Mouse (Mus musculus): ENCODE results near the gene Kcne1. TPM values are rescaled to one million over a fixed set of nuclear protein-coding genes. Genes with fewer than 3 reads are reported as not detected.

Kcne1 gene
- polyA plus RNA-seq, 1 experiment from 2014 or later = 0.25 TPM

- no peak overlapping the region for H3K4me3 ChIP-seq (replicated peaks)
- H3K4me2 ChIP-seq (replicated peaks) = no peak overlapping the region
- no peak overlapping the region for H3K9ac ChIP-seq
- WGBS = 3% methylated on average over 2 of the region's 2 CpGs
- H3K36me3 ChIP-seq = no peaks in the 10 kb centered on the region
- H3K27ac ChIP-seq = no peak overlapping the region
- ATAC-seq = peak; percentile 31; the same call in 1 of the 2 replicates
- H3K27me3 ChIP-seq (replicated peaks) = no peaks in the 10 kb centered on the region
- H3K9me3 ChIP-seq = no peaks in the 10 kb centered on the region
- no peaks in the 10 kb centered on the region for H3K4me1 ChIP-seq (replicated peaks)
Measured at GRCm38 (mm10) chr16:92385062-92385461, 25.8 kb upstream of the Kcne1 start.

GRCm38 (mm10) chr16:92383412-92383811, 24.1 kb upstream of the Kcne1 start:
- no peaks in the 10 kb centered on the region for H3K36me3 ChIP-seq
- H3K4me2 ChIP-seq (replicated peaks) = no peak overlapping the region
- H3K27ac ChIP-seq = no peak overlapping the region
- no peaks in the 10 kb centered on the region for H3K4me1 ChIP-seq (replicated peaks)
- H3K4me3 ChIP-seq (replicated peaks) = no peak overlapping the region
- no peaks in the 10 kb centered on the region for H3K9me3 ChIP-seq
- no peak overlapping the region for H3K9ac ChIP-seq
- H3K27me3 ChIP-seq (replicated peaks) = no peaks in the 10 kb centered on the region
- ATAC-seq = no peak

- Histone ChIP-seq H3K36me3 (no peaks in the 10 kb centered on the region), H3K9me3 (no peaks in the 10 kb centered on the region), H3K4me2 (replicated peaks) (no peak overlapping the region), H3K27ac (no peak overlapping the region), H3K27me3 (replicated peaks) (no peaks in the 10 kb centered on the region), H3K4me3 (replicated peaks) (no peak overlapping the region), H3K9ac (no peak overlapping the region), H3K4me1 (replicated peaks) (no peaks in the 10 kb centered on the region)
- WGBS = 55% methylated on average over 6 of the region's 6 CpGs
- no peak for ATAC-seq
Measured at GRCm38 (mm10) chr16:92382508-92382907, 23.2 kb upstream of the Kcne1 start.

- H3K4me1 ChIP-seq (replicated peaks) = no peaks in the 10 kb centered on the region
- H3K4me2 ChIP-seq (replicated peaks) = no peak overlapping the region
- WGBS = 65% methylated on average over 6 of the region's 6 CpGs
- no peak overlapping the region for H3K27ac ChIP-seq
- H3K36me3 ChIP-seq = no peaks in the 10 kb centered on the region
- no peak for ATAC-seq
- H3K9me3 ChIP-seq = no peaks in the 10 kb centered on the region
- H3K9ac ChIP-seq = no peak overlapping the region
- no peaks in the 10 kb centered on the region for H3K27me3 ChIP-seq (replicated peaks)
- H3K4me3 ChIP-seq (replicated peaks) = no peak overlapping the region
Measured at GRCm38 (mm10) chr16:92381092-92381491, 21.8 kb upstream of the Kcne1 start.

- H3K36me3 ChIP-seq = no peaks in the 10 kb centered on the region
- H3K4me1 ChIP-seq (replicated peaks) = no peaks in the 10 kb centered on the region
- no peak overlapping the region for H3K27ac ChIP-seq
- H3K27me3 ChIP-seq (replicated peaks) = no peaks in the 10 kb centered on the region
- H3K9me3 ChIP-seq = no peaks in the 10 kb centered on the region
- H3K4me2 ChIP-seq (replicated peaks) = no peak overlapping the region
- no peak overlapping the region for H3K4me3 ChIP-seq (replicated peaks)
- no peak for ATAC-seq
- WGBS = 85% methylated on average over 6 of the region's 6 CpGs
- H3K9ac ChIP-seq = no peak overlapping the region
Measured at GRCm38 (mm10) chr16:92376976-92377375, 17.7 kb upstream of the Kcne1 start.

GRCm38 (mm10) chr16:92371623-92372022, 12.4 kb upstream of the Kcne1 start:
- Histone ChIP-seq H3K9me3 (no peaks in the 10 kb centered on the region), H3K36me3 (no peaks in the 10 kb centered on the region), H3K27ac (no peak overlapping the region), H3K9ac (no peak overlapping the region), H3K27me3 (replicated peaks) (no peaks in the 10 kb centered on the region; the same call in 1 of the 2 replicates), H3K4me3 (replicated peaks) (no peak overlapping the region), H3K4me2 (replicated peaks) (no peak overlapping the region), H3K4me1 (replicated peaks) (no peaks in the 10 kb centered on the region)
- 55% methylated on average over 5 of the region's 5 CpGs for WGBS
- no peak for ATAC-seq

GRCm38 (mm10) chr16:92369260-92369659, 10.0 kb upstream of the Kcne1 start:
- Histone ChIP-seq H3K27me3 (replicated peaks) (no peaks in the 10 kb centered on the region; the same call in 1 of the 2 replicates), H3K4me3 (replicated peaks) (no peak overlapping the region), H3K9ac (no peak overlapping the region), H3K4me1 (replicated peaks) (no peaks in the 10 kb centered on the region), H3K27ac (no peak overlapping the region), H3K4me2 (replicated peaks) (no peak overlapping the region), H3K9me3 (no peaks in the 10 kb centered on the region), H3K36me3 (no peaks in the 10 kb centered on the region)
- peak; percentile 92 for ATAC-seq
- 40% methylated on average over 2 of the region's 2 CpGs for WGBS

- H3K27me3 ChIP-seq (replicated peaks) = no peaks in the 10 kb centered on the region
- H3K36me3 ChIP-seq = no peaks in the 10 kb centered on the region
- H3K9ac ChIP-seq = no peak overlapping the region
- H3K4me3 ChIP-seq (replicated peaks) = no peak overlapping the region
- no peak for ATAC-seq
- WGBS = 48% methylated on average over 7 of the region's 7 CpGs
- H3K4me1 ChIP-seq (replicated peaks) = no peaks in the 10 kb centered on the region
- no peak overlapping the region for H3K27ac ChIP-seq
- no peak overlapping the region for H3K4me2 ChIP-seq (replicated peaks)
- H3K9me3 ChIP-seq = no peaks in the 10 kb centered on the region
Measured at GRCm38 (mm10) chr16:92365477-92365876, 6.2 kb upstream of the Kcne1 start.

- H3K9me3 ChIP-seq = no peaks in the 10 kb centered on the region
- peaks cover 9% of the 10 kb centered on the region; the same call in 1 of the 2 replicates for H3K4me1 ChIP-seq (replicated peaks)
- H3K9ac ChIP-seq = no peak overlapping the region
- WGBS = 49% methylated on average over 7 of the region's 7 CpGs
- ATAC-seq = no peak
- no peaks in the 10 kb centered on the region for H3K27me3 ChIP-seq (replicated peaks)
- no peaks in the 10 kb centered on the region for H3K36me3 ChIP-seq
- no peak overlapping the region for H3K4me2 ChIP-seq (replicated peaks)
- no peak overlapping the region for H3K4me3 ChIP-seq (replicated peaks)
- H3K27ac ChIP-seq = no peak overlapping the region
Measured at GRCm38 (mm10) chr16:92360711-92361110, 1.4 kb upstream of the Kcne1 start.

GRCm38 (mm10) chr16:92358734-92359133, 534 bp downstream of the Kcne1 start:
- no peaks in the 10 kb centered on the region for H3K9me3 ChIP-seq
- no peaks in the 10 kb centered on the region for H3K36me3 ChIP-seq
- WGBS = 33% methylated on average over 9 of the region's 9 CpGs
- no peaks in the 10 kb centered on the region for H3K27me3 ChIP-seq (replicated peaks)
- H3K27ac ChIP-seq = no peak overlapping the region
- H3K4me1 ChIP-seq (replicated peaks) = peaks cover 11% of the 10 kb centered on the region; the same call in 1 of the 2 replicates
- no peak for ATAC-seq
- H3K4me2 ChIP-seq (replicated peaks) = 0 out of 2 replicates have a peak overlapping the region, but pooled peaks have one; percentile 22
- H3K9ac ChIP-seq = no peak overlapping the region
- no peak overlapping the region for H3K4me3 ChIP-seq (replicated peaks)

GRCm38 (mm10) chr16:92357566-92357965, 1.7 kb downstream of the Kcne1 start:
- H3K9me3 ChIP-seq = no peaks in the 10 kb centered on the region
- H3K9ac ChIP-seq = no peak overlapping the region

GRCm38 (mm10) chr16:92357023-92357422, 2.2 kb downstream of the Kcne1 start:
- Histone ChIP-seq H3K4me2 (replicated peaks) (no peak overlapping the region), H3K27ac (no peak overlapping the region), H3K36me3 (no peaks in the 10 kb centered on the region), H3K9ac (no peak overlapping the region), H3K4me1 (replicated peaks) (peaks cover 11% of the 10 kb centered on the region; the same call in 1 of the 2 replicates), H3K4me3 (replicated peaks) (no peak overlapping the region), H3K9me3 (no peaks in the 10 kb centered on the region), H3K27me3 (replicated peaks) (no peaks in the 10 kb centered on the region)
- ATAC-seq = peak; percentile 59; the same call in 1 of the 2 replicates
- 71% methylated on average over 9 of the region's 9 CpGs for WGBS

More at GRCm38 (mm10) chr16:92357566-92357965, 1.7 kb downstream of the Kcne1 start:
- Histone ChIP-seq H3K36me3 (no peaks in the 10 kb centered on the region), H3K4me3 (replicated peaks) (no peak overlapping the region), H3K4me1 (replicated peaks) (peaks cover 11% of the 10 kb centered on the region; the same call in 1 of the 2 replicates), H3K27me3 (replicated peaks) (no peaks in the 10 kb centered on the region), H3K4me2 (replicated peaks) (no peak overlapping the region), H3K27ac (no peak overlapping the region)
- 80% methylated on average over 10 of the region's 10 CpGs for WGBS
- ATAC-seq = no peak

- Histone ChIP-seq H3K36me3 (no peaks in the 10 kb centered on the region), H3K9me3 (no peaks in the 10 kb centered on the region), H3K4me1 (replicated peaks) (peaks cover 11% of the 10 kb centered on the region; the same call in 1 of the 2 replicates), H3K27me3 (replicated peaks) (no peaks in the 10 kb centered on the region), H3K4me2 (replicated peaks) (no peak overlapping the region), H3K9ac (no peak overlapping the region), H3K4me3 (replicated peaks) (no peak overlapping the region), H3K27ac (no peak overlapping the region)
- 66% methylated on average over 11 of the region's 11 CpGs for WGBS
- no peak for ATAC-seq
Measured at GRCm38 (mm10) chr16:92355982-92356381, 3.3 kb downstream of the Kcne1 start.

Data from intestine, embryonic 15.5 days (tissue).